Mouse (Mus musculus) cerebellum, postnatal 14 days (tissue): ENCODE results near the gene Hyou1.
A peak's percentile ranks its signal among the peaks of the same experiment; 100 is the strongest.
"Not testable (repeated sequence)": the region's sequence is repeated elsewhere in the genome, so short reads cannot be mapped to it uniquely, and the experiment has no call there.

Experiments
- DNase-seq, 2 experiments: peaks; one replicate each; pipeline ENCODE4 v3.0.0; 2021; ENCODE audit warnings: mixed read lengths in 2 of 2

Gene Hyou1

DNA sequence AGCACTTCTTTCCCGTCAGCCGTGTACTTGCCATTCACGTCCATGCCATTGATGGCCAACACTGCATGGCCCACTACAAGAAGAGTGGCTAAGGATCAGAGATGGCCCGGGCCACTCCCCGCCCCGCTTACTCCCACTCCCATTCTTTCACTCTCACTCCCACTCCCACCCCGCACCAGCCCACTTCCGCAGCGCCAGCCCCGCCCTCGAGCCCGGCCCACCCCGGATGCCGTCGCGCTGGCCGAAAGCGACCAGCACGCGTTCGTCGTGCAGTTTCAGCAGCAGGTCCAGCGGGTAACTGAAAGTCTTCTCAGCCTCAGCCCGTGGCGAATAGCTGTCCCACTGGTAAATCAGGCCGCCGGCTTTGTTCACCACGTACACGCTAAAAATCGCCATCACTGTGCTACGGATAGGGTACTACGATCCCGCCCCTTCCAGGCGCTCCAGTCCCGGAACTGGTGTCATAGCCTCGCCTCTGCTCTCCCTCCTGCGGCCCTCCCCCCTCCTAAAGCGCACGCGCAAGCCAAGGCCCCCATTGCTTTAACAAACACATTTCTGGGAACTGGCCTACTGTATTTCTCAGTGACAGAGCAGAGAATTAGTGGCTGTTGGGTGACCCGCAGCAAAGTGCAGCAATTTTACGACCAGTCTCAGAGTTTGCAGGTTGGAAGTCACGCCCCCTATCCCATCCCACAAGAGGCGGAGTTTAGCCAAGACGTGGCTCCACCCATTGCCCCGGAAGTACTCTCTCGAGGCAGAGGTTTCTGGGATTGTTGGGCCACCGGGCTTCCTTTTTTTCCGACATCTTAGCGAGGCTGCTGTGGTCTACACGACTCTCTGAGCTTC, 27.8 kb downstream of the Hyou1 start, which contains the start of the genes Rps25 and Trappc4:
TSS of gene Rps25 (plus strand) at position 234 of the 846 bp plus-strand sequence.
TSS of gene Trappc4 (minus strand) at position 695 of the 846 bp plus-strand sequence.
- DNase-seq = peak; percentile 94 to 95

DNA sequence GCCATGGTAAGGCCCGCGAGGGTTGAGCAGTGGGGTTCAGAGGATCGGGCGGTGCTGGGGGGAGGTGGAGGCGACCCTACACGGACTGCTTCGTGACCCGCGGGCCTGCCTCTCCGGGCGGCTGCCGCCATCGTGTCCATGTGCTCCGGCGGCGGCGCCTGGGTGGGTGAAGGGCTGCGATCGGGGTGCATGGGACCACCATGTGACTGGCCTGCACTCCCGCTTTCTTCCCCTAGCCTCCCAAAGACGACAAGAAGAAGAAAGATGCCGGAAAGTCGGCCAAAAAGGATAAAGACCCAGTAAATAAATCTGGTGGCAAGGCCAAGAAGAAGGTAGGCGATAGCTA, 28.4 kb downstream of the Hyou1 start:
- no peak for DNase-seq

DNA sequence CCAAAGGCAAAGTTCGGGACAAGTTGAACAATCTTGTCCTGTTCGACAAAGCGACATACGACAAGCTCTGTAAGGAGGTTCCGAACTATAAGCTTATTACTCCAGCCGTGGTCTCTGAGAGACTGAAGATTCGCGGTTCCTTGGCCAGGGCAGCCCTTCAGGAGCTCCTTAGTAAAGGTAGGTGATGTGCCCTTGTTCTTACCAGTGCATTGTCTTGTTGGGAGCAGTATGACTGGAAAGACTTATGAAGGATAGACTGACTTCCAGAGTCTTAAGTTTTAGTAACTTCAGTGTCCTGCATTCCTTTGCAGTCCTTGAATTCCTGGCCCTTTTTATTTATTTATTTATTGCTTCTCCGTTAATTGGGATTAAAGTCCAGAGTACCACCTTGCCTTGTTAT, 29.4 kb downstream of the Hyou1 start:
- not testable (repeated sequence) for DNase-seq

DNA sequence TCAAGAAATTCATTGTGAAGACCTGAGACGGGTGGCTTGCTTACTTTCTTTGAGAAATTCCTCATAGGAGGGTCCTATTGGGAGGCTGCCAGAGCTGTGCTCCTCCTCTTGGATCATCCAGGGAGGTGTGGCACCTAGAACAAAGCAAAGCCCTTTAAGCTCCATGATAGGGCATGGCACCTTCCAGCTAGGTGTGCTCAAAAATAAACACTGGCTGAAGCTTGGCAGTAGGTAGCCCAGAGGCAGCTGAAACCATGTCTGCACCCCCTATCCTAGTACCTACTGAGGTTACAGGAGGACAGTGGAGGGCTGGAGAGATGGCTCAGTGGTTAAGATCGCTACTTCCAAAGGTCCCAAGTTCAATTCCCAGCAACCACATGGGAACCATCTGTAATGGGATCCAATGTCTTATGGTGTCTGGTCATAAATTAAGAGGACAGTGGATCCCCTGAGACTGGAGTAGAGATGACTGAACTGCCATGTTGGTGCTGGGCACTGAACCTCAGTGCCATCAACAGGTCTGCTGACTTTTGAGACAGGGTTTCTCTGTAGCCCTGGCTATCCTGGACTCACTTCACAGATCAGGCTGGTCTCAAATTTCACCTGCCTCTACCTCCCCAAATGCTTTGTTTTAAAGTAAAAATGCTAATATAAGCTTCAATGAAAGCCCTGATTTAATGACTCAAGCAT, 31.5 kb downstream of the Hyou1 start:
- peak in 1 of 2 experiments; percentile 35 for DNase-seq

DNA sequence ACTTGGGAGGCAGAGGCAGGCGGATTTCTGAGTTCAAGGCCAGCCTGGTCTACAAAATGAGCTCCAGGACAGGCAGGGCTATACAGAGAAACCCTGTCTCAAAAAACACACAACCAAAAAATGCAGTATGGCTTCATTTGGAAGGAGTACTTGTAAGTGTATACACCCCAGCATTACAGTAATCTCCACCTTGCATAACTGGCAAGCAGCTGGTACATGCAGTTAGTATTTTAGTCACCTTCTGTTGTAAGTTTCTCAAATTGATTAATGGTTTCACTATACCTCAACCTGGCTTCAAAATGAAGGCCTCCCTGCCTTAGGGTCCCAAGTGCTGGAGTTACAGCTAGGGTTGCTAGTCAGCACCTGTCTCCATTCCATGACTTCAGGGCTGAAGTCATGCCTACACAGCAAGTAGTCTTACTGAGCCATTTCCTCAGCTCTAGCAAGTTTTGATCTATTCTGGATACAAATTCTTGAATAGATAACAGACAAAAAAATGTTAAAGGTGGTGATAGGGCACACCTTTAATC, 32.4 kb downstream of the Hyou1 start:
- no peak for DNase-seq

DNA sequence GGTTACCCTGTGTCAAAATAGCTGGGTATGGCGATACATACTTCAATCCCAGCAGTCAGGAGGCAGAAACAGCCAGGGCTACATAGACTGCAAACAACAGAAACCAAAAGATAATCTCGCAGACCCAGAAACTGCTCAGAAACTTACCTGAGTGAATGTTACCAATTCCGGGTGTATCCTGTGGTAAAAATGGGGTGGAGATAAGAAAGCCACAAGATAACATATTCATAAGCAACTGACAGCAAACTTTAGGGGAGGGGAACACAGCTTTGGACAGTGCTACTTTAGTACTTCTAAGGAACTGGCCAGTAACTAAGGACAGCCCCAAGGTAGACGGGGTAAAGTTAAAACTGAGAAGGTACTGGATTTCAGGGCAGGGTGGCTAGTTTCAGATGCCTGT, 33.0 kb downstream of the Hyou1 start:
- no peak for DNase-seq

DNA sequence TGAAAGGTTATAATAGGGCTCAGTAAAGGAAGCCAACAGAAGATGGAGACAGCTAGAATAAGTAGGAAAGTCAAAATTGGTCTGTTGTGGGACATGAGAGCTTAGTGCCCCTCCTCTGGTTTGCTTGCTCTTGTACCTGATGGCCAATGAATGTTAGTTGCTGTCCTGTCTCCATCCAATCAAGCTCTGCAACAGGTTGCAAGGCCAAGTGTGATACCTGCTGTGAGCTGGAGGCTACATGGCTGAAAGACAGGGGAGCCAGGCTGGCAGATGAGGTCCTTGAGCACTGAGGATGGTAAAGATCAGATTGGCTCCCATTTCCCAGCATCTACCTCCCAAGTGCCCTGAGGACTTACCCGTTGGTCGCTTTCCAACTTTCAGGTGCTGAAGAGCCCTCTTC, 33.5 kb downstream of the Hyou1 start:
- DNase-seq = peak in 1 of 2 experiments; percentile 16

DNA sequence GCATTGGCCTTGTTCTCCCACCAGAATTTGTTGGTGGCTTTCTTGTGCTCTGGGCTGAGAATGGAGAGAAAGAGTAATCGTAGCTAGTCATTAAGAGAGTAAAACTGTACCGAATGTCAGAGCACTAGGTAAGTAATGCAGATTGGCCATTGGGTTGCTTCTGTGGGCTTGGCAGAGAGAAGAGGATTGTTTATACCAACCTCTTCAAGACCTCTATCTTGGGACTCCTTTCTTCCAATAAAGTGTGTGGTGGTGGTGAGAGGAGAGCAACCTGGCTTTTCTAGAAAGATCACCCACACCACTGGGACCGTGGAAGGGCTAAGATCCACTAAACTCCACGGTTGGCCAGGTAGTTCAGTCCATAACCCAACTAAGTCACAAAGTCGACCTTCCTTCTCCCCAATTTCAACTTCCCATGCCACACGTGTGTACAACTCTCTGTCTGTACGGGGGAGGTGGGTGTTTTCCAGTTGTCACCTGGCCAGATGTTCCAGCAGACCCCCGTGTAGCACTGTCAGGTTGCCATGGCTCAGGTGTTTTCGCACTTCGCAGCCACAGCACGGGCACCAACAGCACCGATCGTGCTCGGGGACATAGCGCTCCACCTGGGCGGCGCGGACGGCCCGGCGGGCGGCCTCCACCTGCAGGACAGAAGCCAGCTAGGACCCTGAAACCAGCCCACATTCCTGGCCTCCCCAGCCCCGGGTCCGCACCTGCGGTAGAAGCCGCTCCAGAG, 38.0 kb downstream of the Hyou1 start:
- no peak for DNase-seq

DNA sequence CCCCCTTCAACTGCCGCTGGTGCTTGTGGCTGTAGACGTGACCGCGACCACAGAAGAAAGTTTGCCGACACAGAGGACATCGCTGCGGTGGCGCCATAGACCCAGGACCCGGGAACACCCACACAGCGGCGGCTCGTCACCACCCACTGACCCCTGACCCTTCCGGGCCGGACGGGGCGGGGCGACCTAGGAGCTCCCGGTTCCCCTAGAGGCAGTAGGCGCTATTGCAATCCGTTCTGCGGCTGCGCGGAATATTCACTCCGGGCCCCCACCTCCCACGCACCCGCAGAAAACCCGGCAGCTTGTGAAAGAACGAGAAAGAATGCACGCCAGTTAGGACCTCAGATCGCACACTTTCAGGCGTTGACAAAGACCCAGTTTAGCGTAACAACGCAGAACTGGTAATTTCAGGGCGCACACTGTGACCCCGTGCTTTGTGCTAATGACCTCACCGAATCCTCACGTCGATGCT, 38.6 kb downstream of the Hyou1 start:
- DNase-seq = peak; percentile 97 to 98

DNA sequence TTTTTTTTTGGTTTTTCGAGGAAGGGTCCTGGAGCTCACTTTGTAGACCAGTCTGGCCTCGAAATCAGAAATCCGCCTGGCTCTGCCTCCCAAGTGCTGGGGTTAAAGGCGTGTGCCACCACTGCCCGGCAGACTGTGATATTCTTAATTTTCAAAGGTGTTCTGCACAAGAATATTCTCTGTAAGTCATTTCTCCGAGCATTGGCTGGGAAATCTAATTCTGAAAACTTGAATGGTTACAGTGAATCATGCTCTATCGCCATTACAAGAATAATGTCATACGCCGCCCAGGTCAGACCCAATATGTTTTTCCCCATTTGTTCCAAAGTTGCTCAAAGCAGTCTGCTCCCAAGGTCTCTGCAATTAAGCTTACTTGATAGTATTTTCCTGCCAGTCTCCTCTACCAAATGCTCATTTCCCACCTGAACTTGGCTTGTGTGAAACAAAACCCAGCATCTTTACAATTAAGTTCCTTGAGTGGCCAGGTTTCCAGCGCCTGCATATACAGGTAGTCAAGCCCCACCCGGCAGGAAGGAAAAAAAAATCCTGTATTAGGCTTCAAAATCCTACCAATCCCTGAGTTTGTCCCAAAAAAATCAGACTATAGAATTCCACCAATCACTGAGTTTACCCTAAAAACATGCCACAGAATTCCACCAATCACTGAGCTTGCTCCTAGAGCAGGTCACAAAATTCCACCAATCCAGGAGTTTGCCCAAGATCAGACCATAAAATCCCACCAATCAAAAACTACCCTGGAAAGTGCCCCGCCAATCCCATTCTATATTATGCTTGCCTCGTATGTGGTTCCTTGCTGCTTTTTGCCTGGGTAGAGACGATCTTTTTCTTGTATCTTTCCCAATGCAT, 39.5 kb downstream of the Hyou1 start, which contains the start of gene Ccdc84:
TSS of gene Ccdc84 (minus strand) at position 51 of the 867 bp plus-strand sequence.
- peak in 1 of 2 experiments; percentile 15 for DNase-seq

DNA sequence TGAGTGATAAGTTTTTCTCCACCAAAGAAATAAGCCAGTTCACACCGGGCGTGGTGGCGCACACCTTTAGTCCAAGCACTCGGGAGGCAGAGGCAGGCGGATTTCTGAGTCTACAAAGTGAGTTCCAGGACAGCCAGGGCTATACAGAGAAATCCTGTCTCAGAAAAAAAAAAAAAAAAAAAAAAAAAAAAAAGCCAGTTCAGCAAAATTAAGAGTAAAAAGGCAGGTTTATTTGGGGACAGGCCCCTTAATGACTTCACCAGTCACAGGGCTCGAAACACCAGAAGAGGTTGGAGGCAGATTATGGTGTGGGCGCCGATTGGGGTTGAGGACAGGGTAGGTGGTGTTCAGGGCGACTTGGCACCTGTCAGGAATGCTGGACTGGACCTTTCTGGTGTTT, 40.4 kb downstream of the Hyou1 start:
- DNase-seq = not testable (repeated sequence)

DNA sequence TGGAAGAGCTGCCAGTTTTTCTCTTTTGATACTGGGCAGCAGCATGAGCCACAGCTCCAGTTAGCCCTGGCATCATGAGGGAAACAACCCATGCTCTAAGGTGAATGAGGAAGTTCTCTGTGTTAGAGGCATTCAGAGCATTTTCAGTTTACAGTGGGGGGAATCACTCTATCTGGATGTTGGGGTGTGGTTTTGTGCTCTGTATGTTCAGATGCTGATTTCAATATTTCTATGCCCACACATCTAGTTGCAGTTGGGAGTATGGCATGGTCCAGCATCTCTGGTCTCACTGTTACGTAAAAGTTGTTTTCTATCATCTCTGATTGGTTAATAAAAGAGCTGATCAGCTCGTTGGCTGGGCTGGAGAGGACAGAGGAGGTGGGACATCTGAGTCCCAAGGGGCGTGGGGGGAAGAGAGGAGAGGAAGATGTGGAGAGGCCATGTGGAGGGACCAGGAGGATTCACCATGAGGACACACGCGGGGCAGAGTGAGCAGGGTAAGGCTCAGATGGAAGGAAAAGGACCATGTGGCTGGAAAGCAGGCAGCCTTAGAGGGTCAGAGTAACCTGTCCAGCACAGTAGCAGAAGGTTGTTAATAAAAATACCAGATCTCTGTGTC, 41.1 kb downstream of the Hyou1 start:
- no peak for DNase-seq

DNA sequence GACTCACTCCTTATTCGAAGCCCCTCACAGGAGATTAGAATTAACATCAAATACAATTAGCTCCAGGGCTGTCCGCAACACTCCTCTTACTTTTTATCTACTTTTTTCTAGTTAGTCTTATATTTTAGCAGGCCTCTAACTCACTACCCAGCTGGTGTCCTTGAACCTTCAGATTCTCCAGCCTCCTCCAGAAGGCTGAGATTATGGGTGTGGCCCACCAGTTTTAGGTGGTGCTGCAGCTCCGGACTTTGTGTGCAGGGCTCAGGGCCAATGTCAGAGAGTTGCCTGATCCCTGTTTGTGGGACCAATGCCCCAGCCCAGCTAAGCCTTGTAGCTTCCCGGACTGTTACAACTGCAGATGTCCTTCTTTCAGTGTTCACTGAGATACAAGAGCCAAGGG, 44.3 kb downstream of the Hyou1 start:
- no peak for DNase-seq

DNA sequence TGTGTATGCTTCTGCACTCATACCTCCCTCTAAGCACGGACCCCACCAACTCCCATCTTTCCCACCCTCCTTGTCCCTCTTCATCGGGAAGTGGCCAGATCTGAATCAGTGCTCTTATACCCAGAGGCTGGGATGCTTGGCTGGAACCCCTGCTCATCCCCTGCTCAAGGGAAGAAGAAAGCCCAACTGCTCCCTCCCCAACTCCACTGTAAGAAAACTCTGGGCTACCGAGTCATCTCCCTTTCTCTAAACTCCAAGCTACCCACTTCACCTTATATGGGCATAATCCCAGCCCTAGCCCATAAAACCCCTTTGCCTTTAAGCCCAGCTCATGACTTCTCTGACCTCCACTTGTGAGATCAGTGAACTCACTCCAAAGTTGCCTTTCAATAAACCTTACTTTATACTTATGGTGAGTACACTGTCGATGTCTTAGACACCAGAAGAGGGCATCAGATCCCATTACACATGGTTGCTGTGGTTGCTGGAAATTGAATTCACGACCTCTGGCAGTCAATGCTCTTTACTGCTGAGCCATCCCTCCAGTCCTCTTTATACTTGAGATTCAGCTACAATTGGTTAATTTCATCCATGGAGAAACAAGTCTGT, 53.4 kb downstream of the Hyou1 start:
- no peak for DNase-seq

DNA sequence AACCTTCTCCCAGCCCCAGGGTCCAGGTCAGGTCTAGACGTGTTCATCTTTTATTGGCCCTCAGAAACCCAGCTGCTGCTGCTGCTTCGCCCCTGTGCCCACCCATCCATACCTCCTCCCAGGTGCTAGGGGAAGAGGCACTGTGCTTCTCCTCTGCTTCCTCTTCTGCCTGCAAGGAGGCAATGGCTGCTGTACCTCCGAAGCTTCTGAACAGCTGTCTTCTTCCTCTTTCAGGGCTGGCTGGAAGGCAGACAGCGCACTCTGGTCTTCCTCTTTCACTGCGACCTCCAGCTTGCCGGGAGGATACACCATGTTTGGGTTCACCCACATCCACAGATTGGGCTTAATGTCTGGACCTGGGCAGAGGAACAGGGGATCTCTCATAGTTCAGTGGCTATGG, 56.5 kb downstream of the Hyou1 start:
- DNase-seq = no peak

DNA sequence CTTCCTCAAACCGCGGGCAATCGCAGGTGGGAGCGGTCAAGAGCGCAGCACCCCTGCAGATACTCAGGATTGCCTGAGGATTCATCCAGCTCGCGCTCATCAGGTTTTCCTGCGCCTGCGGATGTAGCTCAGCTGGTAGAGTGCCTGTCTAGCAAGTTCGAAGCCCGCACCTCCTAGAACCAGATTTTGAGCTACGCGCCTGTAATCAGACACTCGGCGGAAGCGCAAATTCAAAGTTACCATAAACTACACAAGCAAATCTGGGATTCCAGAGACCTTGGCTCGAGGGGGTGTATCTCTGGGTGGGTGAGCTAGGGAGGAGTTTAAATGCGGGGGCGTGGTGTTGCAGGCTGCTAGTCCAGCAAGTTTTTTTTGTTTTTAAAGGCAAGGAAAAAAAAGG, 61.7 kb downstream of the Hyou1 start, which contains the start of gene Foxr1:
TSS of gene Foxr1 (minus strand) at position 176 of the 400 bp plus-strand sequence.
- DNase-seq = no peak
